Mouse (Mus musculus) naive thymus-derived CD4-positive, alpha-beta T cell, adult 5 months (primary cell): ENCODE data around the gene Sprr4. TPM values are rescaled to one million over a fixed set of nuclear protein-coding genes. Genes with fewer than 3 reads are reported as not detected.

Source experiments
- polyA plus RNA-seq: library from polyadenylated mRNA; unstranded; fragments of 100-300 nt; shearing (Covaris generic); gene quantifications from one replicate; pipeline ENCODE4 v1.2.1, GENCODE M21; 2017

Gene Sprr4
- polyA plus RNA-seq: not detected

GRCm38 (mm10) chr3:92500393-92500792, at the start of gene Sprr4:
Sprr4 (minus strand) TSS chr3:92500493.

DNA sequence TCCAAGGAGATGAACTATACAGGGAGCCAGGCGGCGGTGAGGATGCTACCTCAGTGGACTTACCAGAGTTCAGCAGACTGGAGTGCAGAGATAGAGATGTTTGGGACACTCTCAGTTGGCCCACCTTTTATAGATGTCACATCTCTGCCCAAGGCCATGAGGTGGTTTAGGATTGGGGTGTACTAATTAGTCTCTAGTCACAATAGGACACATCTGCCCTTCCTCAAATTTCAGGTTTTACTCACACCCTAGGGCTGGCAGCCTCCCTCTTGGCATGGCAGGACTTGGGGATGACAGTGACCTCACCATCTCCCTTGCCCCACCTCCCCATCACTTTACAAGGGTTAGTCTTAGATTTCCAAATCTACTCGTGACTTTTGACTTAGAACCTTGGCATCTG, 34.1 kb upstream of the Sprr4 start, which contains the start of gene 2310046K23Rik:
Gene 2310046K23Rik (minus strand): TSS at position 101 of the 400 bp plus-strand sequence.

GRCm38 (mm10) chr3:92485863-92486262, 14.4 kb downstream of the Sprr4 start, which contains the start of gene Sprr1a:
Sprr1a (minus strand) TSS chr3:92485895.

GRCm38 (mm10) chr3:92458620-92459019, 41.7 kb downstream of the Sprr4 start, which contains the start of gene Sprr3:
Sprr3 (minus strand) TSS chr3:92458720.

Other genes with a start within 250 kb of the Sprr4 start
- not detected for gene Sprr2a3, start 215.1 kb downstream of the Sprr4 start, polyA plus RNA-seq
- gene Sprr2b, start 183.9 kb downstream of the Sprr4 start, polyA plus RNA-seq: not detected
- not detected for gene Sprr2d, start 161.4 kb downstream of the Sprr4 start, polyA plus RNA-seq
- not detected for gene Sprr2e, start 148.3 kb downstream of the Sprr4 start, polyA plus RNA-seq
- gene Sprr2f, start 135.3 kb downstream of the Sprr4 start, polyA plus RNA-seq: not detected
- gene Sprr2h, start 114.8 kb downstream of the Sprr4 start, polyA plus RNA-seq: not detected
- not detected for gene Sprr2i, start 92.5 kb downstream of the Sprr4 start, polyA plus RNA-seq
- gene Sprr2j-ps, start 82.4 kb downstream of the Sprr4 start, polyA plus RNA-seq: not detected
- gene Gm9774, start 71.1 kb downstream of the Sprr4 start, polyA plus RNA-seq: 14.5 TPM
- not detected for gene Sprr2k, start 67.9 kb downstream of the Sprr4 start, polyA plus RNA-seq
- gene Sprr1b, start 61.7 kb downstream of the Sprr4 start, polyA plus RNA-seq: not detected
- gene Sprr3, start 41.8 kb downstream of the Sprr4 start, polyA plus RNA-seq: not detected
- not detected for gene Sprr1a, start 14.6 kb downstream of the Sprr4 start, polyA plus RNA-seq
- gene 2310046K23Rik, start 34.0 kb upstream of the Sprr4 start, polyA plus RNA-seq: not detected
- not detected for gene Ivl, start 73.2 kb upstream of the Sprr4 start, polyA plus RNA-seq
- not detected for gene Smcp, start 88.5 kb upstream of the Sprr4 start, polyA plus RNA-seq
- gene 2210017I01Rik, start 107.0 kb upstream of the Sprr4 start, polyA plus RNA-seq: not detected
- not detected for gene Lce6a, start 121.2 kb upstream of the Sprr4 start, polyA plus RNA-seq
- not detected for gene Lce1a1, start 147.8 kb upstream of the Sprr4 start, polyA plus RNA-seq
- not detected for gene Lce1b, start 156.4 kb upstream of the Sprr4 start, polyA plus RNA-seq
- gene Lce1a2, start 169.8 kb upstream of the Sprr4 start, polyA plus RNA-seq: not detected
- not detected for gene Lce1c, start 178.8 kb upstream of the Sprr4 start, polyA plus RNA-seq
- not detected for gene Lce1d, start 186.7 kb upstream of the Sprr4 start, polyA plus RNA-seq
- not detected for gene Lce1e, start 208.6 kb upstream of the Sprr4 start, polyA plus RNA-seq
- not detected for gene Lce1f, start 219.9 kb upstream of the Sprr4 start, polyA plus RNA-seq
- gene Gm38119, start 238.6 kb upstream of the Sprr4 start, polyA plus RNA-seq: not detected